Mouse (Mus musculus) kidney, postnatal 36 days (tissue): ENCODE data around the gene Phrf1.

Experiments
- DNase-seq, 2 experiments: peaks; one replicate each; pipeline ENCODE4 v3.0.0; 2021 to 2022; ENCODE audit warnings: mixed read lengths in 2 of 2

Phrf1 gene

DNA sequence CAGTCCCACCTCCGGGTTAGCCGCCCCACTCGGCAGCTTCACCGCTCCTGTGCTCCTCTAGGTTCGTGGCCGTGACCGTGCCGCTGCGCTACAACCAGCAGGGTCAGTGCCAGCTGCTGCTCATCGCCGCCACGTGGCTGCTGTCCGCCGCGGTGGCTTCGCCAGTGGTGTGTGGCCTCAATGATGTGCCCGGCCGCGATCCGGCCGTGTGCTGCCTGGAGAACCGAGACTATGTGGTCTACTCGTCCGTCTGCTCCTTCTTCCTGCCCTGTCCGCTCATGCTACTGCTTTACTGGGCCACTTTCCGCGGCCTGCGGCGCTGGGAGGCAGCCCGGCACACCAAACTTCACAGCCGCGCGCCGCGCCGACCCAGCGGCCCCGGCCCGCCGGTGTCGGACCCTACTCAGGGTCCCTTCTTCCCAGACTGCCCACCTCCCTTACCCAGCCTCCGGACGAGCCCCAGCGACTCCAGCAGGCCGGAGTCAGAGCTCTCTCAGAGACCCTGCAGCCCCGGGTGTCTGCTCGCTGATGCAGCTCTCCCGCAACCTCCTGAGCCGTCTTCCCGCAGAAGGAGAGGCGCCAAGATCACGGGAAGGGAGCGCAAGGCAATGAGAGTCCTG lies 65.4 kb downstream of the Phrf1 start:
- peak in 1 of 2 experiments; percentile 69 for DNase-seq

- DNase-seq, result no peak
Measured at GRCm38 (mm10) chr7:141294479-141294878, 65.9 kb downstream of the Phrf1 start.

- no peak for DNase-seq
Measured at GRCm38 (mm10) chr7:141297926-141298650, 69.5 kb downstream of the Phrf1 start.

DNA sequence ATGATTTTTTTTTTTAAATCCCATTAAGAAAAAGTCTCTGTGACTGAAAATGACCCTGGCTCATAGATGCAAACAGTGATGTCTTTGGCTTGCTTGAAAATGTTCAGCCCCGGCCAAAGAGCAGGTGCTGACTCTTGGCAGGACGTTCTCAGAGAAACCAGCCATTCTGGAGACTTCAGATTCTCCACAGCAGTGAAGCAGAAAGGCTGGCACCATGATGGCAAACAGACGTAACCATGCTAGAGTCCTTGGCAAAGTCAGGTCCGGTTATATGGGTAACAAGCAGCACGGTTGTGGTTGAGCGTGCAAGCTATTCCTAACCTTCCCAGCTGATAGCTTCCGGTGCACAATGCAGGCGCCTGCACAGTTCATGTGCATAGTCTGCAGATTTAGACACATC lies 70.6 kb downstream of the Phrf1 start:
- no peak for DNase-seq

DNA sequence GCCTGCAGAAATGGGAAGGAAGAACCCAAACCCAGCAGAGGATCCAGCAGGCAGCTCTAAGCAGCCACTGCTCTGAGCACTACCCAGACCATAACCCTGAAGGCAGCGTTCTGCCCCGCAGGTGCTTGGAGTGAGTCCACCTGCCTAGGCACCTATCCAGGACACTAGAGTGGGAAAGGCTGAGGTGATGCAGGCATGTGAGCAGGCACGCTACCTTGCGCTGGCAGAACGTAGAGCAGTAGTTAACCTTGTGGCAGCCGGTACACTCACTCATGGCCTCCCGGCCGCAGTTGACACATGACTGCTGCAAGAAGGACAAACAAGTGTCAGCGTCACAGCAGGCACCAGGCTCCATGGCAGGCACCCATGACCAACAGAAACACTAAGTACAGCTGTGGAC lies 72.8 kb downstream of the Phrf1 start:
- peak in 1 of 2 experiments; percentile 66 for DNase-seq

- DNase-seq, result no peak
Measured at GRCm38 (mm10) chr7:141302702-141303268, 74.2 kb downstream of the Phrf1 start.

DNA sequence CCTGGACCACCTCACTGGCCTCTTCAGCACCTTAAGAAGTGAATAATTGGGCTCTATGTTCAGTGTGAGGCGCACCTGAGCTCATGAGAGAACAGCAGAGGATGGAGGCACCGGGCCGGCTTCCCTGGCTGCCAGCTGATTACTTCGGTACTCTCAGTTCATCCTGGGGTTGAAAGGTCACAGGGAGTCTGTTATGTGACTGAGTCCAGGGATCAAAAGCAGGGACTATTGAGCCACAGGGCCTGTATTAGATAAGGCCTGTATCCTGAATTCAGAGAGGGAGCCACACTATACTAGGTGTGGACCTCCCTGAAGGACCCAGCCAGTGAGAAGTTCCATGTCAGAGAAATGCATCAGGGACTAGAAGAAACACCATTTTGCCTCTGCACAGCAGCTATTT lies 76.0 kb downstream of the Phrf1 start:
- no peak for DNase-seq
